Mouse (Mus musculus): ENCODE measurements around the gene Atp6v1e1.
A peak's percentile ranks its signal among the peaks of the same experiment; 100 is the strongest.
"Not testable (repeated sequence)": the region's sequence is repeated elsewhere in the genome, so short reads cannot be mapped to it uniquely, and the experiment has no call there.

The Atp6v1e1 gene

DNA sequence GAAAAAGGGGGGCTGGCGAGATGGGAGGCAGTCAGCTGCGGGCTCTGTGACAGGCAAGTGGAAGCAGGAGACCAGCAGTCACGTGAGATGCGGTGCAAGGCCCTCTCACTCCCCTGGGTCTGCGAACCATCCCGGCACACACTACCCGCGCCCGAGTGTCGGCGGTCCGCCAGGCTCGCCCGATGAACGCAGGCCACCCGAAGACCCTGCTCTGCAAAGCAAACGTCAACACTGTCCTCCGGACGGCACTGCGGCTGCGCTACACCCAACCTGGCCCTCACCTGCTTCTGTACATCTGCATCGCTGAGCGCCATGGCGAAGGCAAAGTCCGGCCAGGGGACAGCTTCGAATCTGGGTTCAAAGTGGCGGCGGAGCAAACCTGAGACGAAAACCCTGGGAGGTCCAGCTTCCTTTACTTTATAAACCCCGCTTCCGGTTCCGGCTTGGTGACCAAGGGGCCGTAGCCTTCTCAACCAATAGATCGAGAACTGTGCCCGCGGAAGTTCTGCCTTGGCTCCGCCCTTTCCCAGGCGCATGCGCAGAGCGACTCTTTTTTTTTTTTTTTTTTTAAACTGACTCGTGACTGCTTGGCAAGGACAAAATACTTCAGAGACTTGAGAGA, at the start of gene Atp6v1e1:
Gene Atp6v1e1 (minus strand): TSS at position 487 of the 622 bp plus-strand sequence.
- DNase-seq (ENCODE audit: low spot score), result peak; percentile 68

DNA sequence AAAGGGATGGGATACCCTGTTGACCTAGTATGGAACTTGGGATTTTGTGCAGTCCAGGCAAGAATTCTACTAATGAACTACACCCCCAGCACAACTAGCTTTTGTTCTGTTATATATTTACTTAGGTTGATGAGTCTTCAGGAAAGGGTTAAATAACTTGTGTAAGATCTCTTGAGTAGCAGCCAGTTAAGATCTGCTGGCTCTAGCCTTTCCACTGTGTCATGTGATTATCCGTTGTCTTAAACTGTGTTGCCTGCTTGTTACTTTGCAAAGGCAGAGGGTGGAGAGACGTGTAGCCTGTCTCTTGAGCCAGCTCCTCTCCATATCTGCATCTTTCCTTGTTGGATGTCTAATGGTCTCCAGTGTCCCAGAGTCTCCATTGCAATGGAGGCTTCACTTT, 48.7 kb upstream of the Atp6v1e1 start:
- DNase-seq (ENCODE audit: low spot score), result no peak

DNA sequence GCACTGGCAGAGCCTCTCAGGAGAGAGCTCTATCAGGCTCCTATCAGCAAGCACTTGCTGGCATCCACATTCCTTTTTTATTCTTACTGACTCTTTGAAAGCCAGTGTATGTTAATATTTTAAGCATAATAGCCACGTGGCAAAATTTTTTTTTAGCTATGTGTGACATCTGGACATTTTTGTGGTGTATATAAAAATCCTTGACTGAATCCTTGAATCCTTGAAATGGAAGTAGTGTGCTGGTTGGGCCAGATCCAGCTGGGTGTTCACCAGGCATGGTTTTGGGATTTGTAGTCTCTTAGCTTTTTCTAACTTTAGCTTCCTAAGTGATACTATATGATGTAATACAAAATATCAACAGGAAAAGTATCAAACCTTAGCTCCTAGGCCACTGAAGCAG, 46.2 kb upstream of the Atp6v1e1 start:
- no peak for DNase-seq (ENCODE audit: low spot score)

DNA sequence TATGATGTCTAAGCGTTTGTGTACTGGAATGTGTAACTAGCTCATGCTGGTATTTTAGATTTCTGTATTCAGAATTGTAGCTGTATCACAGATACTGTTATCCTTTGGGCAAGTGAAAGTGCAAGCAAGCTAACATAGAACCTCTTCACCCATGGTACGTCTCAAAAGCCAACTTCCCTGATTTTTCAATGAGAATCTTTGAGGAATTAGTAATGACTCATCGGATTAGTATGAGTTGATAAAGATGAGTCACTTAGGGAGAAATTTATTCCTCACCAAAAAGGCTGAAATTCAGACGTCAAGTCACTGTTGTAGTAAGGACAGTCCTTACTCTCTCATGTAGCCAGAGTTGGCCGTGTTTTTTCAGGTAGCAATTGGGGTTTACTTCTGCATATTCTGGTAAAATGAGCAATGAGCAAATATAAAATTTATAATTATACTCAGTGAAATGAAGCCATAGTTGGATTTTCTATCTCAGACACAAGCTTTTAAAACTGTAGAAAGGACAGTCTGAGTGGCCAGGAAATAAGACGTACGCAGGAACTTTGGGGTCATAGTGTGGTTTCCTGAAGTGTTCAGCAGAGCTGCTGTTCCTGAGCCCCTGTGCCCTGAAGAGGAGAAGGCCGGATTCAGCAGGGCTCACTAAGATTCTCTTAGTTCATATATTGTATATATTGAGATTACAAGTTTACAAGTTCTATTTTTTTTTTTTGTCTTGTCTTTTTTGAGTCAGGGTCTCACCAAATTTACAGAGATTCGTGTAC, 43.6 kb upstream of the Atp6v1e1 start:
- DNase-seq (ENCODE audit: low spot score), result no peak

DNA sequence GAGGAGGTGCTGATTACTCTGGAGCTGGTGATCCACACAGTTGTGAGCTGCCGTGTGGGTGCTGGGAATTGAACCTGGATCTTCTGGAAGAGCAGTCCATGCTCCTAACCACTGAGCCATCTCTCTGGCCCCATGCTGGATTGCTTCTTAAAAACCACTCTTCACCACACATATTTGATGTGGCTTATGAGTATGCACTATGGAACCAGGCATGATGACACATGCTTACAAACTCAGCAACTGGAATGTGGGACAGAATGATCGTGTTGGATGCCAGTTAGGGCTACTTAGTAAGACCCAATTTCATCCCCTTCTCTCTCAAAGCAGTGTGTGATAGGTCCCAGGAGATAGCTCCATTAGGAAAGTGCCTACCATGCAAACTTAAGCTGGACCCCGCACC, 37.5 kb upstream of the Atp6v1e1 start:
- no peak for DNase-seq (ENCODE audit: low spot score)

DNA sequence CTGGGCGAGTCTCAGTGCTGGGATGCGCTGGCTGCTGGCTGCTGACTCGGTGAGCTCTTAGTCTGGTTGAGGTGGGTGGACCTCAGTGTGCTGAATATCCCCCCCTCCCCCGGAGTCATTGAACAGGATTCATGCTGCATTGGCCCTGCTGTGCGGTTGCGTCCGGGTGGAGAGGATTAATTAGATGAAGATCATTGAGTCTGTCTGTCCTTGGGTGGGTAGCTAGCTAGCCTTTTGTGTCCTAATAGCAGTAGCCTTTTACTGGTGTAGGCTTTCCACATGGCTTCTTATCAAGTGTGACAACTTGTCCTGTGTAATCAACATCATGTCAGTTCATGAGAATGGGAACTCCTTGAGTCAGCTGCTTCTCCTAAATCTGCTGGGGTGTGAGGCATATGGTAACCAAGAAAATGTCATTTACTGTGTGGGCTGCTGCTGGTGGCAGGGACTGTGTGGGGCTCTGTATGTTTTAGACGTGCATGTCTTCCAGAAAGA, 35.7 kb upstream of the Atp6v1e1 start:
- DNase-seq (ENCODE audit: low spot score), result peak; percentile 42

DNA sequence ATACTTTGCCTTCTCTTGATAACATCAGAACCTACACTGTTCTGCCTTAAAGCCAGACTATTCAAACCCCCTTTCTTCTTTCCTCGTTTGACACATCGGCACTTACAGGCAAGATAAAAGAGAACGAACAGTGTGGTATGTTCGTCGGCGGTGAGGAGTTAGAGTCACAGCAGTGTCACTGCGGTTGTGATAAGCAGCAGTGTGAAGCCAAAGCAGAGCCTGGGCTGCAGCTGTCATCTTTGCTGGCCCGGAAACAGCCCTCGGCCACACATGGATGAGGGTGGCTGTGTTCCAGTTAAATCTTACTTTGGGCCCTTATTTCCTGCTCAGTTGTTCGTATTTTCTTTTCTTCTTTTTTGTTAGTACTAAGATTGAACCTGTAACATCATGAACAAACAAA, 31.8 kb upstream of the Atp6v1e1 start:
- DNase-seq (ENCODE audit: low spot score), result no peak

DNA sequence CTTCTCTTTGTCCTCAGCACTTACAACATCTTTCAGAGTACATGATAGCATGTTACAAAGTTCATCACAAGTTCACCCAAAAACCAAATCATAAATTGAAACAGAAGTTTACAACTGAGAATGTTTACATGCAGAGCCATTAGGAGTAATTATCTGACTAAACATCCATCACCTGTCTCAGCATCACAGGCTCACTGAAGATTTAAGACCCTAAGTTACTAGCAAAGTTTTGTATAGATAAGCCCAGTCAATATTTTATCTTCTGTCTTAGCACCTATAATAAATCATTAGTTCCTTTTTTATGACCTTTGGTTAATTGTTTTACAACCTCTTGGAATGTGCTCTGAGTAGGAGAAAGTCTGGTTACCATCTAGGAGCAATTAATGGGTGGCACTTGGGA, 28.1 kb upstream of the Atp6v1e1 start:
- DNase-seq (ENCODE audit: low spot score), result not testable (repeated sequence)

DNA sequence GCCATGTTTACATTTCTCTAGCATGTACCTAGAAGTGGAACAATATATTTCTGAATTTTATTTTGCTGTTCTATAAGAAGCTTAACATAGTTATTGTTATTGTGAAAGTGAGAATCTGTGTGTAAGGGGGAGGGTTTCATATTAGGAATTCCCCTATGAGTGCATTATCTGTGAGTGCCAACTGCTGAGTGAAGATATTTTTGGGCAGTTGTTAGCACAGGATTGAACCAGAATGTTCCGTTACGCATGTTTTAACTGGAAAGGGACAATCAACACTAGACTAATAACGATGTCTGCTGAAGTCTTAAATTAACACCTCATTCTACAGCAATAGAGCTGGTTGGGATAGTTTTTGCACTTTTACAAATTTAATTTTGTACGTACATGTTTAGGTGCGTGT, 19.2 kb upstream of the Atp6v1e1 start:
- no peak for DNase-seq (ENCODE audit: low spot score)

DNA sequence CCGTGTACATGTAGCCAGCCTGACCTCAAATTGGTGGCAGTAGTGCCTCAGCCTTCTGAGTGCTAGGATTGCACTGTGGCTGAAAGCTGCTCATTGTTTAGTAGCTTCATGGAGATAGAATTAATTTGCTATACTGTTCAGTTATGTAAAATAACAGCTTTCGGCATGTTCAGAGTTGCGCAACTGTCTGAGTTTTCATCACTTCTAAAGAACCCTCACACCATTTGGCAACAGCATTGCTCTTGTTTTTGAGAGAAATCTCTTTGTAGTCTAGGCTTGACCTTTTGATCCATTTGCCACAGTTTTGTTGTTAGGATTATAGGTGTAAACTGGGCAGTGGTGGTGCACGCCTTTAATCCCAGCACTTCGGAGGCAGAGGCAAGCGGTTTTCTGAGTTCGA, 17.7 kb upstream of the Atp6v1e1 start:
- no peak for DNase-seq (ENCODE audit: low spot score)

DNA sequence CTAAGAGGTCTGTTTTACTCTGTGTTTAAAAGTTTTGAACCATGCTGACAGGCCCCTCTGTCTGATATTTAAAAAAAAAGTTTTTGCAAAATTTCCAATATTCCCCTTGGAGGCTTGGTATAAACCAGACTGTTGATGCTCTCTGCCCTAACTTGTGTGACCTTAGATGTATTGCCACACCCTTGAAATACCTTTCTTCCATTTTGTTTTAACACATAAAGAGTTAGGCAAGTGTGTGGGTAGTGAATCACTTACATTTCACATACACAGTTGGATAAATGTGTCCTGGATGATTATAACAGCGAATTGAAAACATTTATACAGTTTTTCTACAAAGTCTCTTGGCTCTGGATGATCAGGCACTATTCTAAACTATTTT, 14.5 kb upstream of the Atp6v1e1 start:
- DNase-seq (ENCODE audit: low spot score), result no peak

DNA sequence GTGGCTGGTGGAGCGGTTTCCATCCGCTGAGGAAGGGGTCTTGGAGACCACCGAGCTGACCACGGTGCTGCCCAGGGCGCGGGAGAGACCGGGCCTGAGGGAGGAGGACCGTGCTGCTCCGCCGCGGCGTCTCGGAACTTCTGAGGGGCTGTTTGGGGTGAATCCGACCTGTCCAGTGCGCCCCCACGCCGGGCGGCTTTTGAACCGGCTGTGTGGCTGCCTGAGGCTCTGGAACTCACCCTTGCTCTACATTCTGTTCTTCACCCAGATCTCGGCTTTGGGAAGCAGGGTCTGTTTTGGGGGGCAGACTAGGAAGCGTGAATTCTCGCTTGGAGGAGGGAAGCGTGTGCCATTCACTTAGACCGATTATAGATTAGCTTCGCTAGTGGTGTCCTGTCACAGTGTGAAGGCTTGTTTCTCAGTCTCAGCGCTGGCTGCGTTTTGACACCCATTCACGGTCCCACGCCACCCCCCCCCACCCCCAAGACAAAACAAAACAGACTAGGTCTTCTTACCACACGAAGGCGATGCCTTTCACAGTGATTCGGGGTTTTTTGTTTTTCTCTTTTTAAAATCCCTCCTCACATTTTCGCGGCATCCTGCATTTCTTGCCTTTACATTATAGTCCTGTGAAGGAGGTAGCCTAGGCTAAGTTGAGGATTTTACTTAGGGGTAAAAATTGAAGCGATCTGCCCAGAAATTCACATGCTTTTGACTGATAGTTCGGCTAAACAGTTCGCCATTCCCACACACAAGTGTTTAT, 14.0 kb upstream of the Atp6v1e1 start:
- no peak for DNase-seq (ENCODE audit: low spot score)

DNA sequence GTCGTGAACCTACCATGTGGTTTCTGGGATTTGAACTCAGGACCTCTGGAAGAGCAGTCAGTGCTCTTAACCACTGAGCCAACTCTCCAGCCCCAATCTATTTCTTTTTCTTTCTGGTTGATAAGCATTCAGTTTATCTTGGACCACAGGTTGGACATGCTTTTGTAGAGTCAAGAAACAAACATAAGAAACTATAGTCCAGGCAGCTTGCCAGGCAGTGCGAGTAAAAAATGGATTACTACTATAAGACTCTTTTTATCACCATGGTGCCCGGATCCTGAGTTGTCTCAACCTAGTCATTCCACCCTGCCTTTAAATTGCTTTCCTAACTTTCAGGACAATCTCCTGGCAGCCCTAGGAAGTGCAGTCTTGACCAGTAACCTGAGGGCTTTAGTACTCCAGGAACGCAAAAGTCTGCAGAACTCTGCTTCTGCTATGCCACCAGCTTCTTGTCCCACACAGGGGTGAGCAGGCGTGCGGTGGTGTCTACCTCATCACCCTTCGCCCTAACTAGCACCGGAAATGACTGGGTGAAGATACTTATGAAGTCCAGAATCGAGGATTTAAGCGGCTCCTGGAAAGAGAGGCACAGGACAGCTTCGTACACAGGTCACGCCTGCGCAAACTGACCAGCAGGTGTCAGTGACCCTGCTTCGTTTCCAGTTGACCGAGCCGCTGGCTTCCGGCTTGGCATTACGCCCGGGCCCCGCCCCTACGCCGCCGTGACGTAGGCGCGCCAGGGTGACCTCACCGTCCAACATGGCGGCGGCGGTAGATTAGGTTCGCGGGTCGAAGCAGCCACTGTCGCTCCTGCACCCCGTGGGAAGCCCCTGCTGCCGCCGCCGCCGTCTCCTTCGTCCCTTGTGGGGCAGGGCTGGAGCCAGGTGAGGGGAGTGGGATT, 13.1 kb upstream of the Atp6v1e1 start, which contains the start of gene Bcl2l13:
Gene Bcl2l13 (plus strand): TSS at position 739 of the 901 bp plus-strand sequence.
- peak; percentile 87 for DNase-seq (ENCODE audit: low spot score)

DNA sequence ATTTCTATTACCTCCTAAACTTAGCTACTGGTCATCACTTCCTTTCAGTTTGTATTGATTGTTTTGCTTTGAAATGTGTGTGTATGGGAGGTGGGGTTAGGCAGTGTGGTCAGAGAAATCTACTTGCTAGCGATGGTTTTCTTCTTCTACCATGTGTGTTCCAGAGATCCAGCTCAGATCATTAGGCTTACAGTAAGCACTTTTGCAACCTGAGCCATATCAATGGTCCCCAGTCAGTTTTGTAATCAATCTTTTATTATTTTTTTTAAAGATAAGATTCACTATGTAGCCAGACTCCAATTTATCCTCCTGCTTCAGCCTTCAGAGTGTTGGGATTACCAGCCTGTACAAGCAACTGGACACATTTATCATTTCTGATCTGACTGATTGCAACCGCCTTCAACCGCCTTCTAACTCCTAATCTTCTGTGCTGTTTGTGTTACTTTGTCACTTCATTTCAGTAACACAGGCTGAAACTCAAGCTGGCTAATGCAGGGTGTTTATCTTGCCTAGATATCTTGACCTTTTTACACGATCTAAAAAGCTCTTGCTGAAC, 12.3 kb upstream of the Atp6v1e1 start:
- no peak for DNase-seq (ENCODE audit: low spot score)

DNA sequence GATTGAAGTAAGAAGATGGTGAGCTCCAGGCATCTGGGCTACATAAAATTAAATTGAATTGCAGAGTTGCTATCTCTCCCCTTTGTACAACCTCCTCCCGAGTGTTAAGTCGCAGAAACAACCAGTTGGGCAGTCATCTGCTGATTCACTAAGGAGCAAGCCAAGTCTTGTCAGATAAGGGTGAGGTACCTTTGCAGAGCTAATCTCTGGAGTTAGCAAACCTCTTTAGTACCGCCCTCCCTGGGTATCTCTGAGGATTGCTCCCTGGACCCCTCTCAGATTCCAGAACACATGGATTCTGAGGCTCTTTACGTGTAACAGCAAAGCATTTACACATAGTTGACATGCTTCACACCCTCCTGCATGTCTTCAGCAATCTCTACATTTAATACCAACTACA, 9.5 kb upstream of the Atp6v1e1 start:
- DNase-seq (ENCODE audit: low spot score), result no peak

DNA sequence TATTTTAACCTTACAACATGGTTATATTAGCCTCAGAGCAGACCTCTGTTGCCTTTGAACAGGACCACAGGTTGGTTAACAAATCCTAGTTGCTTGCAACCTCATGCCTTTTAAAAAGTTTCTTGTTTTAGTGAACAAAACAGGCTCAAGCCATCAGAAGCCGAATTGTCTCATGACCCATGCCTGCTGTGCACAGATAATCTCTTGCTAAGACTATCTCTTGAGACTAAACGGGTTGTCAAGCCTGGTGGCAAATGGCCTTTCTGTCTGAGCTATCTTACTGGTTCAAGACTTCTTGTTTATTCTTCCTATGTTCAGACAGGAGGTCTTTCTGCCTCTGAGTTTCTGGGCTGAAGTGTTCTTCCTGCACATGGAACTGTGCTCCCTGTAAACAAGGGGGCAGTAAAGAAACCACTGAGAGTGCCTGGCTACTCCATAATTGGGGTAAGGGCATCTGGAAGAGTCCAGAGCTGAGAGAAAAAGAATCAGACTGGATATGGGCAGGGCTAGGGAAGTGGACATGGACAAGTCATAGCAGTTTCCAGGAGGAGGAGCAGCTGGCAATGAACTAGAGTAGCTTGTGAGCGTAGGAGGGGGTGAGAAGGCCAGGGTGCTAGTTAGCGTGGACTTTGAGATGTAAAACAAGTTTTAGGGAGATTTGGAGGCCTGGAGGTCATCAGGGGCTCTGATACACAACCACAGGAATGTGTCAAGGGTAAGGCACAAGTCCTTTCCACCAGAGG, 8.4 kb upstream of the Atp6v1e1 start:
- DNase-seq (ENCODE audit: low spot score), result no peak

DNA sequence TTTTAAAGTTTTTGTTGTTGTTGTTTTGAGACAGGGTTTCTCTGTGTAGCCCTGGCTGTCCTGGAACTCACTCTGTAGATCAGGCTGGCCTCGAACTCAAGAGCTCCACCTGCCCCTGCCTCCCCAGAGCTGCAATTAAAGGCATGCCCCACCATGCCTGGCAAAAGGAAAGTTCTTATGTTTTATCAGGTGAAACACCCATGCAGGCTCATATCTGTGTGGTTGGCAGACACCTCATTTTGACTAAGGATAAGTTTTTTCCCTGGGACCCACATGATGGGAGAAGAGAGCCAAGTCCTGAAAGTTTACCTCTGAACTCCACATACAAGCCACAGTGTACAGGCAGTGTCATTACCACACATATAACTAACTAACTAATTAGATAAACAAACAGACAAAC, 7.5 kb upstream of the Atp6v1e1 start:
- DNase-seq (ENCODE audit: low spot score), result no peak

DNA sequence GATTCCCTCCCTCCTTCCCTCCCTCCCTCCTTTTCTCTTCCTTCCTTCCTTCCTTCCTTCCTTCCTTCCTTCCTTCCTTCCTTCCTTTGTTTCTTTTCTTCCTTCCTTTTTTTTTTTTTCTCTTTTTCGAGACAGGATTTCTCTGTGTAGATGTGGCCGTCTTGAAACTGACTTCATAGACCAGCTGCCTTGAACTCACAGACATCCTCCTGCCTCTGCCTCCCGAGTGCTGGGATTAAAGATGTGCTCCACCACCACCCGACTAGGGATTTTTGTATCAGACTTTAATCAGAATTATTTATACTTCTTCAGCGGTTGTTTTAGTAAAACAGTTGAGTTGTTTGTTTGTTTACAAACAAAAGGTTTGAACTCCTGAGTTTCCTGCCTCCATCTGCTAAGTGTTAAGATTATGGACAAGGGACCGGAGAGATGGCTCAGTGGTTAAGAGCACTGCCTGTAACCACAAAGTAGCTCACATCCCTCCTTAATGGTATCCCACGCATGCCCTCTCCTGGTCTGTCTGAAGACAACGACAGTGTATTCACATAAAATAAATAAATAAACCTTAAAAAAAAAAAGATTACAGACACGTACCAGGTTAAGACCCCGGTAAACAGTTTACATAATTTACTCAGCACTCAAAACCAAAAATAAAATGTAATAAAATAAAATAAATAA, 483 bp upstream of the Atp6v1e1 start:
- no peak for DNase-seq (ENCODE audit: low spot score)

DNA sequence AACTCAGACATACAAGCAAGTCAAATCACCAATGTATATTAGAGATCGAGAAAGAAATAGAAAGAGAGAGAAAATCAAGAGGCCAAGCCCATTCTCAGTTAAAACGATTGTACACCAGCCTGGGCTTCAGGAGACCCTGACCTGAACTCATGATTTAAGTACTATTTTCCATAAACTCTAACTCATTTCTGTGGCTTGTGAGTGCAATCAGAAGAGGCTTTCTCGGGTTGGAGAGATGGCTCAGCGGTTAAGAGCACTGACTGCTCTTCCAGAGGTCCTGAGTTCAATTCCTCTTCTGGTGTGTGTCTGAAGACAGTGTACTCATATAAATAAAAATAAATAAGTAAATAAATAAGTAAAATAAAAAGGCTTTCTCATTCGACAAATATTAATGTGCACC, 878 bp downstream of the Atp6v1e1 start:
- DNase-seq (ENCODE audit: low spot score), result no peak

DNA sequence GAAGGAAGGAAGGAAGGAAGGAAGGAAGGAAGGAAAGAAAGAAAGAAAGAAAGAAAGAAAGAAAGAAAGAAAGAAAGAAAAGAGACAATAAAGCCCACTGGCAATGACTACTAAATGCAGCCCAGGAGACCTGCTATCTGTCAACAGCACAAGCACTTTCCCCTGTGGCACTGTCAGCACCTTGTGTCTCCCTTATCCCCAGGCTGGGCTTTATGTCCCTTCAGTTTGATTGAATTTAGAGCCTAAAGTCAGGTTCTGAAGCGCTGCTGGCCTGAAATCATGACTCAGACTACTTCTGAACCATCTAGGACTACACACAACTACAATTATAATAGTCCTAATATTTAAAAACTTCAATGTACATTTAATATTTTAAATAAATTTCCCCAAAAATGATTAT, 1.7 kb downstream of the Atp6v1e1 start:
- DNase-seq (ENCODE audit: low spot score), result no peak

Data from layer of hippocampus, adult 9-10 months (tissue).